Mouse (Mus musculus) bone marrow macrophage, adult 2 months (primary cell): ENCODE results near the gene Atp6v0a1. TPM values are rescaled to one million over a fixed set of nuclear protein-coding genes. Genes with fewer than 3 reads are reported as not detected.
A peak's percentile ranks its signal among the peaks of the same experiment; 100 is the strongest.

Experiments
- H3K27ac ChIP-seq: 2 replicates; pipeline ENCODE4 v1.5.1; 2012; ENCODE audit warnings: low read depth, low read length; ENCODE audit not compliant: insufficient read depth
- H3K4me1 ChIP-seq: 2 replicates; pipeline ENCODE4 v1.6.1; 2012; ENCODE audit warnings: low read length; ENCODE audit not compliant: control insufficient read depth, insufficient read depth
- H3K4me3 ChIP-seq: 2 replicates; pipeline ENCODE4 v1.5.1; 2012; ENCODE audit warnings: mild to moderate bottlenecking, low read length, moderate library complexity; ENCODE audit not compliant: insufficient read depth
- CTCF ChIP-seq: IDR thresholded peaks from 2 replicates; pipeline ENCODE4 v1.5.1; 2012; ENCODE audit warnings: low read depth, mild to moderate bottlenecking, low read length, moderate library complexity
- POLR2A ChIP-seq: IDR thresholded peaks from 2 replicates; pipeline ENCODE4 v1.6.1; 2012; ENCODE audit warnings: mild to moderate bottlenecking, low read depth, low read length, borderline replicate concordance
- polyA plus RNA-seq: library from polyadenylated mRNA; stranded (reverse); fragments of >200 nt; gene quantifications from 2 replicates; pipeline ENCODE4 v1.2.4, GENCODE M21; 2012; ENCODE audit not compliant: missing spikeins, insufficient read depth, insufficient read length

Gene Atp6v0a1
- polyA plus RNA-seq, 1 experiment = 186 TPM

DNA sequence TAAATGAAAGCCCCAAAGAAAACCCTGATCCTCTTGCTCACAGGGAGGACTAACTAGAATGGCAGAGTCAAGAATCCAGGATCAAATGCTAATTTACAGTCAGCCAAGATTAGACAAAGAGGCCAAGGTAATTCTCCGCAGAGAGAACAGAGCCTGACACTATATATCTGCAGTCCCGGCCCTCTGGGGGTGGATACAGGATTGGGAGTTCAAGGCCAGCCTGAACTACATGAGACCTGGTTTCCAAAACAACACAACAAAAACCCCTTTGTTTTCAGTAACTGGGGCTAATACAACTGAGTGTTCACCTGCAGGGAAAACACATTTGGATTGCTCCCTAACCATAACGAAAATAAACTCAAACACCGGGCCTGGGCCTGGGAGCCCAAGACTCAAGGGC lies 55.2 kb downstream of the Atp6v0a1 start:
- H3K4me3 ChIP-seq = no peak overlapping the region
- peaks cover 10% of the 10 kb centered on the region for H3K4me1 ChIP-seq
- no peak overlapping the region for H3K27ac ChIP-seq
- no peak for TF ChIP-seq POLR2A
- no peak for TF ChIP-seq CTCF

- TF ChIP-seq POLR2A = no peak
- TF ChIP-seq CTCF = no peak
- Histone ChIP-seq H3K27ac (no peak overlapping the region), H3K4me1 (peaks cover 10% of the 10 kb centered on the region), H3K4me3 (no peak overlapping the region)
These were observed 55.8 kb downstream of the Atp6v0a1 start for GRCm38 (mm10) chr11:101065002-101065401.

DNA sequence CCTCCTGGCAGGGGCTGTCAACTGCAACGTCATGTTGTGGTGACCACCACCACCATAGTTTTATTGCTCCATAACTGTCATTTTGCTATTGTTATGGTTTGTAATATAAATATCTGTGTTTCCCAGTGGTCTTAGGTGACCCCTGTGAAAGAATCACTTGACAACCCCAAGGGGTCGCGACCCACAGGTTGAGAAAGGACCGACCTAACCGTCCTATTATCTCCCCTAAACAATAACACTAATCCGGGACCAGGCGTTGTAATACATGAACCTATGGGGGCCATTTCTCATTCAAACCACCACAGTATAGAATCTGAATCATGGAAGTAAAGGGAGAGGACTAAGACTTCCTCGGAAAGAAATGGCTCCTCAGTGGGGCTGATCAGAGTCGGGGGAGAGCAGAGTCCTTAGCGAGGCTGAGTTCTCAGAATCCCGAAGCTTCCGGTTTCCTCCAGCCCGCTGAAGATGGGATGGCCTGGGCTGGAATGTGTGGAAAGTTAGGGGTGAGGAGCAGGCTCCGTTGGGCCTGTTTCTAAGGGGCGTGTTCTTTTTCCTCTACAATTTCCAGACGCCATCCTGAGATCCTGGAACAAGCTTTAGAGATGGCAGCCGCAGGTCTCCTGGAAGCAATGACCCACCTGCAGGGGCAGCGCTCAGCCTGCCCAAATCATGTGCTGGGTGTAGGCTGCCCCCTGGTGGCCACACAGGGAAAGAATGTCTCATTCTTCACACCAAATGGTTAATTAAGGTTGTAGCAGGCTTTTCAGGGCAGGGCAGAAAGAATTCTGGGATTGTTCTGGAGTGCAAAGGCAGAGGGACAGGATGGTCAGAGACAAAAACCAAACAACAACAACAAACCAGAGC lies 57.5 kb downstream of the Atp6v0a1 start:
- Histone ChIP-seq H3K27ac (no peak overlapping the region), H3K4me1 (peaks cover 17% of the 10 kb centered on the region), H3K4me3 (peak overlapping the region; percentile 23)
- peak; percentile 97 for TF ChIP-seq CTCF
- no peak for TF ChIP-seq POLR2A

GRCm38 (mm10) chr11:101069391-101070188 lies 60.3 kb downstream of the Atp6v0a1 start, which contains the start of gene Naglu:
Gene Naglu, plus strand, starts transcription at chr11:101070012.
- peaks cover 13% of the 10 kb centered on the region for H3K4me1 ChIP-seq
- TF ChIP-seq CTCF = no peak
- TF ChIP-seq POLR2A = no peak; the same call in 1 of the 2 replicates
- H3K4me3 ChIP-seq = peak within 1 kb of the TSS; percentile 81
- H3K27ac ChIP-seq = peak within 1 kb of the TSS; percentile 73

- no peak for TF ChIP-seq CTCF
- 0 out of 2 replicates have a peak, but pooled peaks have one; percentile 88 for TF ChIP-seq POLR2A
- Histone ChIP-seq H3K4me3 (peak overlapping the region; percentile 81), H3K27ac (peak overlapping the region; percentile 73), H3K4me1 (peaks cover 13% of the 10 kb centered on the region)
These were observed 60.9 kb downstream of the Atp6v0a1 start for GRCm38 (mm10) chr11:101070189-101070527.

DNA sequence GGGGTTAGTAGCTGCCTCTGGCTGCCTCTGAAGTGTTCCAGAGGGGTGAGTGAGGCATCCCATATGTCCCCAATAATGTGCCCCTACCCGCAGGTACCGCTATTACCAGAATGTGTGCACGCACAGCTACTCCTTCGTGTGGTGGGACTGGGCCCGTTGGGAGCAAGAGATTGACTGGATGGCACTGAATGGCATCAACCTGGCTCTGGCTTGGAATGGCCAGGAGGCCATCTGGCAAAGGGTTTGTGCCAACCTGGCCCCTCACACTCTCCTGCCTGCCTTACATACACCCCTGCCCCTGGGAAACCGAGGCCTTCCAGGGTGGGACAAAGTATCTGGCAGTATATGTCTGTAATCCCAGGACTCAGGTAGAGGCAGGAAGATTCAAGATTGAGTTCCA lies 61.7 kb downstream of the Atp6v0a1 start:
- H3K27ac ChIP-seq = 0 out of 2 replicates have a peak overlapping the region, but pooled peaks have one; percentile 73
- peaks cover 13% of the 10 kb centered on the region for H3K4me1 ChIP-seq

DNA sequence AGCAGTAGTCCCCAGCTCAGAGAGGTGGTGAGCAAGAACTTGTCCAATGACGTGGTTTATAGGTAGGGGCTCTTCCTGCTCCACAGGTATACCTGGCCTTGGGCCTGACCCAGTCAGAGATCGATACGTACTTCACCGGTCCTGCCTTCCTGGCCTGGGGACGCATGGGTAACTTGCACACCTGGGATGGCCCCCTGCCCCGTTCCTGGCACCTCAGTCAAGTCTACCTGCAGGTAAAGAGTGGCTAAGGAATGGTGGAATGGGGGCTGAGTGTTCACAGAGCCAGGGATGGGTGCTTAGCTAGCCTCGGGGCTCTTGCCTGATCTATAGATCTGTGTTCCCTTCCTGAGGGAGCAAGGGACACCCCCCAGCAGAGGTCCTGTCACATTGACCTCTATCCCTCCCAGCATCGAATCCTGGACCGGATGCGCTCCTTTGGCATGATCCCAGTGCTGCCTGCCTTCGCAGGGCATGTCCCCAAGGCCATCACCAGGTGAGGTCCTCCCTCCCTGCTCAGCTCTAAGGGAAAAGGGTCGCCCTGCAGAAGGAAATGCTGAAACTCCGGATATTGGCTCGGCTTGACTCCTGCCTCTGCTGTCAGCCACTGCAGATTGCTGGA lies 62.7 kb downstream of the Atp6v0a1 start:
- Histone ChIP-seq H3K4me3 (no peak overlapping the region), H3K27ac (no peak overlapping the region), H3K4me1 (peaks cover 13% of the 10 kb centered on the region)
- TF ChIP-seq POLR2A (no peak), CTCF (no peak)

More for the DNA sequence above, 61.7 kb downstream of the Atp6v0a1 start:
- TF ChIP-seq POLR2A (no peak), CTCF (no peak)
- H3K4me3 ChIP-seq = peak overlapping the region; percentile 81

DNA sequence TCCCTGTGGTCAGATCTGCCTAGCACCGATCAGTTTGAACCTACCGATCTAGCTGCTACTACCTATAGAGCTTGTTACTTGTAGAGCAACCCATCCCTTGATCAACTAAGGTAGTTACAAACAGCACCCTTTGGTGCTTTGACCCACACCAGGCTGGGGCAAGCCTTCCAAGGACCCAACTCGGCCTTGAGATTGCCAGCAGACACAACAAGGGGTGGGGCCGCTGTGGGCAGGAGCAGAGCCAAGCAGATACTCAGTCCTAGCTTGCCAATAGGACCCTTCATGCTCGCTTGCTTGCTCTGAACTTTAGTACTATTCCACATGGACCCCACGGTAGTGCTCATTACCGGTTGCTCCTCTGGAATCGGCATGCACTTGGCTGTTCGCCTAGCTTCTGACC lies 68.9 kb downstream of the Atp6v0a1 start, which contains the start of gene Hsd17b1:
Gene Hsd17b1 (plus strand): TSS at position 291 of the 400 bp plus-strand sequence.
- H3K27ac ChIP-seq = no peak within 1 kb of the TSS
- peaks cover 7% of the 10 kb centered on the region for H3K4me1 ChIP-seq
- no peak within 1 kb of the TSS for H3K4me3 ChIP-seq
- TF ChIP-seq CTCF (no peak), POLR2A (no peak)

- Histone ChIP-seq H3K4me1 (peaks cover 15% of the 10 kb centered on the region), H3K27ac (no peak overlapping the region), H3K4me3 (no peak overlapping the region)
- TF ChIP-seq CTCF (no peak), POLR2A (no peak)
These were observed 70.5 kb downstream of the Atp6v0a1 start for GRCm38 (mm10) chr11:101079746-101080145.
